Mouse (Mus musculus): Measurements from ENCODE around the gene Srgap2. TPM values are rescaled to one million over a fixed set of nuclear protein-coding genes. Genes with fewer than 3 reads are reported as not detected.

The Srgap2 gene
- total and polyA plus RNA-seq, 3 experiments, result 27.9 to 135 (median 32.5) TPM

DNA sequence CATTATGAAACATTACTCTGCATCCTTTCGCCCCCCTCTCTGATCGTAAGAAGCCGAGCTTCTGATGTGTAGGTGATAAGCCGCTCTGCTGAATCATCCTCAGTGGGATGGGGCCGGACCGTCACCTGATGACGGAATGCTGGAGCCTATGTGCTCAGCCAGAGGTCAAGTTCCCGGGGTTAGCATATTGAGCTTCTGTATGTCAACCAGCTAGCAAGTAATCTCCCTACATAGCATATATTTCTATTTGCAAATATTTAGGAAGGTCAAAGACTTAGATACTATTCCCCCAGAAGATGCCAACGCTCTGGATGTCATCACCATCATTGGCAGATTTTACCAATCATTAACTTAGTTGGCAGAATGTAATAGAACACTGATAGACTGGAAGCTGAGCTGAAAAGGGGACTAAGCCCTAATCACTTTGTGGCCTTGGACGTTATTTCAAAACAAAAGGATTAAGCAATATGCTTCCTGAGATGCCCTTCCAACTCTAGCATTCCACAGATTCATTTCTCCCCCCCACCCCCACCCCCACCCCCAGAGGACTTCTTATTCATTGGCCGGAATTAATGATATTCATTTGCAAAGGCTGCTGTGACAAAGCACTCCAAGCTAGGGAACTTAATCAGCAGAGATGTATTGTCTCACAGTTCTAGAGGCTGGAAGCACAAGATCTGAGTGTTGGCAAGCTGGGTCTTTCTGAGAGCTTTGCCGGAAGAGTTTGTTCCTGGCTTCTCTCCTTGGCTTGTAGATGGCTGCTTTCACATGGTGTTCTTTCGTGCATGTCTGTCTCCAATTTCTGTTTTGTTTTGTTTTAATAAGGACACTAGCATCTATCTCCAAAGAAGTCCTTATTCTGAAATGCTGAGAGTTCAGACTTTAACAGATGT lies 19.9 kb upstream of the Srgap2 start:
- ATAC-seq (ENCODE audit: extremely low read depth, insufficient number of reproducible peaks, low FRiP score, poor library complexity, severe bottlenecking), result no peak
- Histone ChIP-seq H3K4me1 (ENCODE audit: insufficient read depth, low read depth, low read length) (peaks cover 10% of the 10 kb centered on the region), H3K9me3 (replicated peaks) (no peaks in the 10 kb centered on the region), H3K27me3 (ENCODE audit: insufficient read depth, low read length) (peaks cover 4% of the 10 kb centered on the region; the same call in 1 of the 2 replicates), H3K36me3 (replicated peaks) (no peaks in the 10 kb centered on the region), H3K4me3 (ENCODE audit: low read depth, low read length) (no peak overlapping the region)
- DNase-seq (ENCODE audit: low spot score), result no peak
- TF ChIP-seq TAL1 (conservative IDR thresholded peaks at IDR 0.05; ENCODE audit: low read depth, low read length) (no peak), GATA2 (IDR thresholded peaks at IDR 0.05; ENCODE audit: borderline replicate concordance, low read depth, low read length) (no peak), GATA1 (IDR thresholded peaks at IDR 0.05; ENCODE audit: borderline replicate concordance, low read length) (no peak), CTCF (IDR thresholded peaks at IDR 0.05; ENCODE audit: low read depth, low read length) (no peak), POLR2AphosphoS5 (IDR thresholded peaks at IDR 0.05; ENCODE audit: insufficient replicate concordance, low read depth, low read length) (no peak)

GRCm38 (mm10) chr1:131543886-131544565 lies 16.9 kb upstream of the Srgap2 start:
- Histone ChIP-seq H3K4me1 (ENCODE audit: insufficient read depth, low read depth, low read length) (peaks cover 7% of the 10 kb centered on the region), H3K36me3 (replicated peaks) (peaks cover 13% of the 10 kb centered on the region), H3K9me3 (replicated peaks) (no peaks in the 10 kb centered on the region), H3K4me3 (ENCODE audit: low read depth, low read length) (no peak overlapping the region), H3K27me3 (ENCODE audit: insufficient read depth, low read length) (no peaks in the 10 kb centered on the region)
- no peak for DNase-seq (ENCODE audit: low spot score)
- no peak for ATAC-seq (ENCODE audit: extremely low read depth, insufficient number of reproducible peaks, low FRiP score, poor library complexity, severe bottlenecking)
- no peak for TF ChIP-seq GATA2 (IDR thresholded peaks at IDR 0.05; ENCODE audit: borderline replicate concordance, low read depth, low read length)
- no peak for TF ChIP-seq GATA1 (IDR thresholded peaks at IDR 0.05; ENCODE audit: borderline replicate concordance, low read length)
- TF ChIP-seq POLR2AphosphoS5 (IDR thresholded peaks at IDR 0.05; ENCODE audit: insufficient replicate concordance, low read depth, low read length), result no peak
- TF ChIP-seq CTCF (IDR thresholded peaks at IDR 0.05; ENCODE audit: low read depth, low read length), result no peak
- TF ChIP-seq TAL1 (conservative IDR thresholded peaks at IDR 0.05; ENCODE audit: low read depth, low read length), result no peak

DNA sequence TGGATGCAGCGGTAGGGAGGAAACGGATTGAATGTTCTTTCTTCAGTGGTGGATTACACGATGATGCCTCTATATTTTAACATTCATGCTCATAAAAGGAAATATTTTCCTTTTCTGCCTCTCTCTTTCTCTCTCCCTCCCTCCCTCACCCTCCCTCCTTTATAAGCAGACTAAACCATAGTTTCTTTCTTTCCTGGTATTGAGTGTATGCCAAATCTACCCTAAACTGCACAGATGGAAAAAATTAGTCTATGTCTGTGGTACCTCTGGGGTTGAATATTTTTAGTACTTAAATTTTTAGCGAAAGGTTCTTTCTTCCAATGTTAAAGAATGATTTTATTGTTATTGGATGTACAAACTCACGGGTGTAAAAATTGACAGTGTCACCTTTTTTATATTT lies 14.8 kb upstream of the Srgap2 start:
- no peak for ATAC-seq (ENCODE audit: extremely low read depth, insufficient number of reproducible peaks, low FRiP score, poor library complexity, severe bottlenecking)

DNA sequence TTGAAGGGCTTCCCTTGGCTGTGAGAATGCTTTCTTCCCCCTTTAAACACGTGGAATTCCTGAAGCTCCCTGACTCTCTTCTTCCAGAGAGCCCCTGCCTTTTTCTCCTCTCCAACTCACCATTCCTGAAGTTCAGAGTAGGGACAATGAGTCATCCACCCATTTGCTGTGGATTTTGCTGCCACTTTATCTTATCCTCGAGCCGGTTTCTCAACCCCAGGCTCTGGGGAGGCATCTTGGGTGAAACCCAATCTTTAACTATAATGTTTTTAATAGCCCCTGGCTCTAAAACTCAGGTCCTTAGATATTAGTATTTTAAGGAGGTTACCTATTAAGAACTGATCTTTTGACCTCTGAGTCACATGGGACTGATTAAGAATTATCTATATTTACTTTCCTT lies 14.3 kb upstream of the Srgap2 start:
- no peak for DNase-seq (ENCODE audit: low spot score)
- ATAC-seq (ENCODE audit: extremely low read depth, insufficient number of reproducible peaks, low FRiP score, poor library complexity, severe bottlenecking), result no peak
- no peaks in the 10 kb centered on the region for H3K4me1 ChIP-seq (ENCODE audit: insufficient read depth, low read depth, low read length)
- no peaks in the 10 kb centered on the region for H3K9me3 ChIP-seq (replicated peaks)
- no peaks in the 10 kb centered on the region for H3K27me3 ChIP-seq (ENCODE audit: insufficient read depth, low read length)
- no peak for TF ChIP-seq GATA2 (IDR thresholded peaks at IDR 0.05; ENCODE audit: borderline replicate concordance, low read depth, low read length)
- TF ChIP-seq TAL1 (conservative IDR thresholded peaks at IDR 0.05; ENCODE audit: low read depth, low read length), result no peak
- peaks cover 26% of the 10 kb centered on the region for H3K36me3 ChIP-seq (replicated peaks)
- H3K4me3 ChIP-seq (ENCODE audit: low read depth, low read length), result no peak overlapping the region

More for the DNA sequence above, 14.8 kb upstream of the Srgap2 start:
- no peak overlapping the region for H3K4me3 ChIP-seq (ENCODE audit: low read depth, low read length)
- H3K9me3 ChIP-seq (replicated peaks), result no peaks in the 10 kb centered on the region
- no peak for DNase-seq (ENCODE audit: low spot score)
- peaks cover 21% of the 10 kb centered on the region for H3K36me3 ChIP-seq (replicated peaks)
- TF ChIP-seq TAL1 (conservative IDR thresholded peaks at IDR 0.05; ENCODE audit: low read depth, low read length) (no peak), GATA2 (IDR thresholded peaks at IDR 0.05; ENCODE audit: borderline replicate concordance, low read depth, low read length) (no peak), GATA1 (IDR thresholded peaks at IDR 0.05; ENCODE audit: borderline replicate concordance, low read length) (no peak), CTCF (IDR thresholded peaks at IDR 0.05; ENCODE audit: low read depth, low read length) (no peak), POLR2AphosphoS5 (IDR thresholded peaks at IDR 0.05; ENCODE audit: insufficient replicate concordance, low read depth, low read length) (no peak)
- H3K27me3 ChIP-seq (ENCODE audit: insufficient read depth, low read length), result no peaks in the 10 kb centered on the region
- peaks cover 3% of the 10 kb centered on the region for H3K4me1 ChIP-seq (ENCODE audit: insufficient read depth, low read depth, low read length)

DNA sequence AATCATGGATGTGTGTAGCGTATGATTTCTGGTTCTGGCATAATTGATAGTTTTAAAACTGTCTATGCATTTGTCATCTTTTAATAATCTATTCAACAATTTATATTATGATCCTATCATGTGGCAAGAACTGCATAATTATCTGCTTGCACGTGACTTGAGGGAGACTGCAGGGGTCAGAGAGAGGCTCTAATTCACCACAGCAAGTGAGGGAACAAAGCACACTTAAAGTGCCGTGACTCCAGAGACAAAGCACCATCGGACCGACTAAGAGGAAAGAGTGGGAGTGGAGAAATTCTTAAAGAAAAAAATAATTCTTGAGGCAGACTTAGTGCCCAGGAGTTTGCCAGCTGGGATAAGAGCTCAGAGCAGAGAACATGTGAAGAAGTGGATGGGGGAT lies 13.6 kb upstream of the Srgap2 start:
- no peaks in the 10 kb centered on the region for H3K4me1 ChIP-seq (ENCODE audit: insufficient read depth, low read depth, low read length)
- H3K4me3 ChIP-seq (ENCODE audit: low read depth, low read length), result no peak overlapping the region
- no peaks in the 10 kb centered on the region for H3K27me3 ChIP-seq (ENCODE audit: insufficient read depth, low read length)
- DNase-seq (ENCODE audit: low spot score) (no peak), ATAC-seq (ENCODE audit: extremely low read depth, insufficient number of reproducible peaks, low FRiP score, poor library complexity, severe bottlenecking) (no peak)
- peaks cover 28% of the 10 kb centered on the region for H3K36me3 ChIP-seq (replicated peaks)
- TF ChIP-seq CTCF (IDR thresholded peaks at IDR 0.05; ENCODE audit: low read depth, low read length), result no peak
- TF ChIP-seq GATA1 (IDR thresholded peaks at IDR 0.05; ENCODE audit: borderline replicate concordance, low read length), result no peak
- TF ChIP-seq TAL1 (conservative IDR thresholded peaks at IDR 0.05; ENCODE audit: low read depth, low read length), result no peak
- no peak for TF ChIP-seq GATA2 (IDR thresholded peaks at IDR 0.05; ENCODE audit: borderline replicate concordance, low read depth, low read length)
- no peak for TF ChIP-seq POLR2AphosphoS5 (IDR thresholded peaks at IDR 0.05; ENCODE audit: insufficient replicate concordance, low read depth, low read length)
- no peaks in the 10 kb centered on the region for H3K9me3 ChIP-seq (replicated peaks)

DNA sequence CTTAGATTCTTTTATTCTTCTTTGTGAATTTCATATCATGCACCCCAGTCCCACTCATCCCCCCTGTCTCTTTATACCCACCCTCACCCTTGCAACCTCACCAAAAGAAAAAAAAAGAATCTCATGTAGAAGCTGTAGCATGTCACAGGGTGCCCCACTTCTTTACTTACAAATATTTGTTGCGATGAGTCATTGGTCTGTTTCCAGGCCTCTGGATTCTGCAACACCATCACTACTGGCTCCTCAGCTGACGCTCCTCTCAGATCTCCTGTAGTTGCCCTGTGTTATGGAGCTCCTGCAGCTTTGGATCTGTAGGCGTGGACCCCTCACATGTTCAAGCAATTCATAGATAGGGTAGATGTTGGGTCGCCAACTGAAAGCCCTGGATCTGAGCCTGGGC lies 12.6 kb upstream of the Srgap2 start:
- peaks cover 35% of the 10 kb centered on the region for H3K36me3 ChIP-seq (replicated peaks)
- H3K4me1 ChIP-seq (ENCODE audit: insufficient read depth, low read depth, low read length), result no peaks in the 10 kb centered on the region
- no peak for ATAC-seq (ENCODE audit: extremely low read depth, insufficient number of reproducible peaks, low FRiP score, poor library complexity, severe bottlenecking)
- no peak for DNase-seq (ENCODE audit: low spot score)
- no peaks in the 10 kb centered on the region for H3K27me3 ChIP-seq (ENCODE audit: insufficient read depth, low read length)
- TF ChIP-seq GATA1 (IDR thresholded peaks at IDR 0.05; ENCODE audit: borderline replicate concordance, low read length) (no peak), GATA2 (IDR thresholded peaks at IDR 0.05; ENCODE audit: borderline replicate concordance, low read depth, low read length) (no peak), CTCF (IDR thresholded peaks at IDR 0.05; ENCODE audit: low read depth, low read length) (no peak), POLR2AphosphoS5 (IDR thresholded peaks at IDR 0.05; ENCODE audit: insufficient replicate concordance, low read depth, low read length) (no peak), TAL1 (conservative IDR thresholded peaks at IDR 0.05; ENCODE audit: low read depth, low read length) (no peak)
- H3K4me3 ChIP-seq (ENCODE audit: low read depth, low read length), result no peak overlapping the region
- no peaks in the 10 kb centered on the region for H3K9me3 ChIP-seq (replicated peaks)

Measured in G1E (cell line).